Mouse (Mus musculus) ES-Bruce4 (cell line): ENCODE measurements around the gene Hspa2.

ENCODE experiments used
- CTCF ChIP-seq: IDR thresholded peaks from one replicate; pipeline ENCODE4 v1.8.1; 2011; ENCODE audit warnings: low read depth, low read length
- EP300 ChIP-seq: IDR thresholded peaks from 2 replicates; pipeline ENCODE4 v1.6.1; 2011; ENCODE audit warnings: low read depth, low read length; ENCODE audit not compliant: insufficient read depth

DNA sequence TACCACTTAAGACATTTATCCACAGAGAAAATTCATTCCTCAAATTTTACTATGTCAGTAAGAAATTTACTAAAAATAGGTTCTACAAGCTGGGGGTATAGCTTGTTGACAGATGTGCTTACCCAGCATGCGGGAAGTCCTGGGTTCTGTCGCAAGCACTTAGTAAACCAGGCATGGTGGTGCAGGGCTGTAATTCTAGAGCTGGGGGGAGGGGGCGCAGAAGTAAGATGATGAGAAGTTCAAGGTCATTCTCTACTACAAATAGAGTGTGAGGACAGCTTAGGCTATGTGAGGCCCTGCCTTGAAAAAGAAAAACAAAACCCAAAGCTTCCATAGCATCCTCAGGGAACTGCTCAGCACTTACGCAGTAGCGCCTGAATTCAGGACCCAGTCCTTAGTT, 25.4 kb upstream of the Hspa2 start:
- no peak for TF ChIP-seq CTCF
- TF ChIP-seq EP300 = no peak
